Mouse (Mus musculus) layer of hippocampus, postnatal 36 days (tissue): ENCODE results near the gene Gm12117. TPM values are rescaled to one million over a fixed set of nuclear protein-coding genes. Genes with fewer than 3 reads are reported as not detected.

ENCODE experiments used
- DNase-seq, 2 experiments: peaks; one replicate each; pipeline ENCODE4 v3.0.0; 2022
- total RNA-seq, 2 experiments: library from RNA; stranded (reverse); gene quantifications; 2 replicates each; pipeline ENCODE4 v1.2.3; 2021

Gm12117 gene
- total RNA-seq, result not detected

DNA sequence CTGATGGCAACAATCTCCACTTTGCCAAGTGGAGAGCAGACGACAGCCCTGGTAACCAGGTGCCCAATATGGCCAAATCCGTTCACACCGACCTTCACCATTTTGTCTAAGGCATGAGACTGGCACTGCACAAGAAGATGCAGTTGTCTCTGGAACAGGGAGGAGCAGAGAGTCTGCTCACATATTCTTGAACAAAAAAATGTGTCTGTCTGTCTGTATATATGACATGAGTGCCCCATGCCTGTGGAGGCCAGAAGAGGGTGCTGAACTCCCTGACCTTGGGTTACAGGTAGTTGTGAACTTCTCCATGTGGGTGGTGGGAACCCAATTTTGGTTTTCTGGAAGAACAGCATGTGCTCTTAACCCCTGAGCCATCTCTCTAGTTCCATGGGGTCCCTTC, at the start of gene Gm12117:
Gene Gm12117 (minus strand): TSS at position 101 of the 400 bp plus-strand sequence.
- DNase-seq, result no peak

- DNase-seq, result no peak
These were observed 42.6 kb upstream of the Gm12117 start for GRCm38 (mm10) chr11:33319006-33319611.

GRCm38 (mm10) chr11:33309566-33309965, 33.0 kb upstream of the Gm12117 start:
- no peak for DNase-seq

DNA sequence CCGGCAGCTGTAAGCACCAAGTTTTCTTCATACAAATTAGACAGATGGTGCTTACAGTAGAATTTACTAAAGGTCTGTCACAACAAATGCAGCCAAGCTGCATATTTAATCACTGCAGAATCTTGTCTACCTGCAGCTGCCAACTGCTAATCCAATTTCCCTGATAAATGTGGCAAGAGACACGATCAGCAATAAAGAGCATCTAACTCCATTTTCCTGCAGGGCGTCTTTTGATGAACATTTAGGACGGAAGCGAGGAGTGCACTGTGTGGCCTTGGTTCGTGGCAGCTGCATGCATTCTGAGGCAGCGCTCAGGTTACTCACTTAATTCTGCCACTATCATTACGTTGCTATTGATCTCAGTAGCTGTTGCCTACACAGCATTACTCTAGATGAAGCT, 24.3 kb upstream of the Gm12117 start:
- DNase-seq, result no peak

- DNase-seq, result no peak
These were observed 22.8 kb upstream of the Gm12117 start for GRCm38 (mm10) chr11:33299371-33299770.

- no peak for DNase-seq
These were observed 20.6 kb upstream of the Gm12117 start for GRCm38 (mm10) chr11:33297121-33297520.

DNA sequence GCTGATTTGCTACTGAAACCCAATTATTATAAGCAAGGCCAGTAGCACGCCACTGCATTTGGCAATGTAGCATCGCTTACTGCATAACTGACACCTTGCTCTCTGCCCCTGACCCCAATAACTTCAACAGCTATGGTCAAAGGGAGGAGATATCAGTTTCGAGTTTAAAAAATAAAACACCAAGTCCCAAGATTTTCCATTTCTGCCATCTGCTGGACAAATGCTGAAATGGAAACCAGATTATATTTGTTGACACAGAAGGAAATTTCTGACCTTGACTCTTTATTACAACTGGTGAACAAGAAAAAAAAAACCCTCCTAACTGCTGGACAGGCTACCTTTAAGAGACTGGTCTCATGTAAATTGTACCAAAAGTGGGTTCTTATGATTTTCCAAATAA, 18.9 kb upstream of the Gm12117 start:
- no peak for DNase-seq

DNA sequence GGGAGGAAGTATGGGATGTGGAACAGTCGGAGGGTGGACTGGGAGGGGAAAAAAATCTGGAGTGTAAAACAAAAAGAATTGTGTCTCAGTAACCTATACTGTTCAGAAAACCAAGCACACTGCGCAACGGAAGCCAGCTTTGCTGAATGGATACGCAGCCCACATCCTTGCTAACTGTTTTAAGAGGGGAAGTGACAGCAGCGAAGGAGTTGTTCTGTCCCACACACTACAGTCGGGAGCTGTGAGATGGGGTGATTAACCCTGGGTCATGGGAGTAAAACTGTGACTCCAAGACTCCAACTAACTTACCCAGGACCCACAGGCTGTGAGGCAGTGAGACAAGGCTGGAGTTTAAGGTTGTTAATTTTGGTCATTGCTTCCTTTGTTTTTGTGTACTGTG, 17.5 kb upstream of the Gm12117 start:
- DNase-seq, result no peak

DNA sequence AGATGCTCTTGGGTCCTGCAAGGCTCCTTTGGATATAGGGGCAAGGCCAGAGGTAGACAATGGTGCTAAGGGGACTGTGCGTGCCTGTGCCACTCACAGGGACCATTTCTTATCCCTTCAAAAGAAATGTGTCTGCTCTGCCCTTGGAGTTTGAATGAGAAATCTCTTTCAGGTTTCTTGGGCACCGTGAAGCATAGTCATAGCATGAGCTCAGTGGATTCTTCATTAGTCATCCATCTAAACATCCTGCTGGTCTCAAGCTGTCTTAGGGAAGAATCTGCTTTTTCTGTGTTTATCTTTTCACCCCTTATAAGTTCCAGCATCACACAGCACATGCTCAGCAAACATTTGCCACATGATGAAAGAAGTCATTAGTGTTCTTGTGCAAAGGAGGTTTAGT, 2.0 kb upstream of the Gm12117 start:
- no peak for DNase-seq

GRCm38 (mm10) chr11:33274816-33275215, 1.7 kb downstream of the Gm12117 start:
- DNase-seq, result no peak

- DNase-seq, result no peak
These were observed 2.2 kb downstream of the Gm12117 start for GRCm38 (mm10) chr11:33274294-33274693.

GRCm38 (mm10) chr11:33240295-33240694, 36.2 kb downstream of the Gm12117 start:
- no peak for DNase-seq

- no peak for DNase-seq
These were observed 42.4 kb downstream of the Gm12117 start for GRCm38 (mm10) chr11:33234134-33234533.

DNA sequence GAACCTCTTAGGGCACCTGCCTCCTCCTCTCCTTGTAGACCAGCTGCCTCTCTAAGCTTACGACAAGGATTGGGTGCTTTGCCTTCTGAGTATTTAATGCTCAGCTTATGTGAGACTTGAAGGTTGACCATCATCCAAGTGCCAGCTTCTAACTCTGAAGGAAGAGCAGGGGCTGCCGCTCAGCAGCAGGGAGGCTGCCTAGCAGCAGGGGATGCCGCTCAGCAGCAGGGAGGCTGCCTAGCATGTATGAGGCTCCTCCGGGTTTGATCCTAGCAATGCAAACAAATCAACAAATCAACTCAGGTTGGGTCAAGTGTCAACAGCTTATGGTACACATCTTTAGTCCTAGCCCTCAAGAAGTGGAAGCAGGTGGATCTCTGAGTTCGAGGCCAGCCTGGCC, 44.5 kb downstream of the Gm12117 start:
- DNase-seq, result no peak

GRCm38 (mm10) chr11:33228186-33228585, 48.4 kb downstream of the Gm12117 start:
- DNase-seq, result no peak

DNA sequence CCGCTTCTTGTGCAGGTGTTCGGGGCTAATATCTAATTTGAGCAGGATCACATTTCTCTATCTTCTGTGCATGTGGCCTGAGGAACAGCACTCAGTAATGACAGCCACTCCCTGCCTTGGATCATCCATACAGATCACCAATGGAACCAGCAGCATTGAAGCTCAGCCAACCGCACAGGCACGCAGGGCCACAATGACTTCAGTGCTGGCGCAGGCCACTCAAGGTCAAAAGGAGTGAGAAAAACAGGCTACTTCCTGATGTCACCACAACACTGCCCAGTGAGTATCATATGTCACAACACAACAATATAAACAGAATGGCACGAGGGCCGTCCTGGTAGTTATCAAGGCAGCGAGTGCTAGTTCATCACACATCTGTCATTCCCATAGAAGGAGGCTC, 50.0 kb downstream of the Gm12117 start:
- DNase-seq, result no peak

Other genes starting within 250 kb of the Gm12117 start
- gene Fgf18, start 129.3 kb downstream of the Gm12117 start, total RNA-seq, result 1 to 10 TPM; 2.4 to 2.9 TPM
- gene Npm1, start 113.5 kb downstream of the Gm12117 start, total RNA-seq, result 100 to 1,000 TPM; 178 to 185 TPM
- gene Tlx3, start 73.1 kb downstream of the Gm12117 start, total RNA-seq, result not detected
- gene Ranbp17, start 237.0 kb upstream of the Gm12117 start, total RNA-seq, result 1 to 10 TPM; 7.6 to 7.7 TPM